Mouse (Mus musculus) G1E (cell line): ENCODE measurements around the gene Stpg2. TPM values are rescaled to one million over a fixed set of nuclear protein-coding genes. Genes with fewer than 3 reads are reported as not detected.

ENCODE experiments used
- ATAC-seq: 2 replicates; pipeline ENCODE4 v1.8.0; 2016; ENCODE audit warnings: mild to moderate bottlenecking; ENCODE audit not compliant: insufficient number of reproducible peaks, poor library complexity, low FRiP score, severe bottlenecking; ENCODE audit errors: extremely low read depth
- DNase-seq: peaks from one replicate; pipeline ENCODE4 v3.0.0; 2012; ENCODE audit warnings: low spot score
- H3K27me3 ChIP-seq: 2 replicates; pipeline ENCODE4 v1.6.1; 2012; ENCODE audit warnings: mild to moderate bottlenecking, low read length, inconsistent platforms; ENCODE audit not compliant: insufficient read depth
- H3K36me3 ChIP-seq: replicated peaks from 2 replicates; pipeline ENCODE3; 2012; ENCODE audit warnings: mild to moderate bottlenecking, inconsistent platforms
- H3K4me1 ChIP-seq: 2 replicates; pipeline ENCODE4 v1.6.1; 2012; ENCODE audit warnings: low read depth, low read length, inconsistent platforms, mixed read lengths; ENCODE audit not compliant: insufficient read depth
- H3K4me3 ChIP-seq: 2 replicates; pipeline ENCODE4 v1.5.1; 2012; ENCODE audit warnings: low read depth, mild to moderate bottlenecking, inconsistent platforms, low read length, moderate library complexity, mixed read lengths
- H3K9me3 ChIP-seq: replicated peaks from 2 replicates; pipeline ENCODE4 v1.6.1; 2012; ENCODE audit warnings: inconsistent platforms
- CTCF ChIP-seq: IDR thresholded peaks from 2 replicates; pipeline ENCODE4 v1.5.1; 2012; ENCODE audit warnings: low read depth, low read length, inconsistent platforms, mixed read lengths
- GATA1 ChIP-seq: IDR thresholded peaks from 2 replicates; pipeline ENCODE4 v1.6.1; 2012; ENCODE audit warnings: borderline replicate concordance, low read length, inconsistent platforms, mixed read lengths
- GATA2 ChIP-seq: IDR thresholded peaks from 2 replicates; pipeline ENCODE4 v1.6.1; 2012; ENCODE audit warnings: low read depth, low read length, inconsistent platforms, borderline replicate concordance
- POLR2AphosphoS5 ChIP-seq: IDR thresholded peaks from 2 replicates; pipeline ENCODE4 v1.6.1; 2012; ENCODE audit warnings: low read depth, low read length, inconsistent platforms; ENCODE audit not compliant: insufficient replicate concordance
- TAL1 ChIP-seq: conservative IDR thresholded peaks from 2 replicates; pipeline ENCODE4 v1.6.1; 2012; ENCODE audit warnings: low read depth, low read length, inconsistent platforms, mixed read lengths
- polyA plus RNA-seq: library from polyadenylated mRNA; stranded (reverse); fragments of >175 nt; gene quantifications from 2 replicates; pipeline ENCODE4 v1.2.3, GENCODE M21; 2012
- total RNA-seq, 2 experiments: library from RNA; stranded (forward) in 1 of 2; stranded (reverse) in 1 of 2; fragments of 200-1000 nt in 1 of 2; fragments of >200 nt in 1 of 2; fragmentation: Nextera tagmentation in 1 of 2; gene quantifications; 2 replicates each; pipeline ENCODE4 v1.2.3; 2014 to 2017

The Stpg2 gene
- total and polyA plus RNA-seq, 3 experiments = not detected

GRCm38 (mm10) chr3:139397077-139397865 lies 191.8 kb downstream of the Stpg2 start:
- Histone ChIP-seq H3K9me3 (no peaks in the 10 kb centered on the region), H3K27me3 (no peaks in the 10 kb centered on the region), H3K36me3 (no peaks in the 10 kb centered on the region), H3K4me1 (no peaks in the 10 kb centered on the region), H3K4me3 (no peak overlapping the region)
- DNase-seq (no peak), ATAC-seq (no peak)
- TF ChIP-seq CTCF (no peak), GATA1 (no peak), TAL1 (no peak), POLR2AphosphoS5 (no peak), GATA2 (no peak)

GRCm38 (mm10) chr3:139404673-139405072 lies 199.2 kb downstream of the Stpg2 start:
- Histone ChIP-seq H3K4me3 (no peak overlapping the region), H3K9me3 (no peaks in the 10 kb centered on the region), H3K4me1 (no peaks in the 10 kb centered on the region), H3K27me3 (no peaks in the 10 kb centered on the region), H3K36me3 (no peaks in the 10 kb centered on the region)
- DNase-seq (no peak), ATAC-seq (no peak)
- TF ChIP-seq GATA2 = no peak
- TF ChIP-seq GATA1 = no peak
- TF ChIP-seq CTCF = no peak
- TF ChIP-seq TAL1 = no peak
- TF ChIP-seq POLR2AphosphoS5 = no peak

GRCm38 (mm10) chr3:139419142-139419541 lies 213.6 kb downstream of the Stpg2 start:
- H3K4me3 ChIP-seq = no peak overlapping the region
- TF ChIP-seq TAL1 (no peak), CTCF (no peak), POLR2AphosphoS5 (no peak), GATA2 (no peak), GATA1 (no peak)
- no peaks in the 10 kb centered on the region; the same call in 1 of the 2 replicates for H3K27me3 ChIP-seq
- no peaks in the 10 kb centered on the region for H3K36me3 ChIP-seq
- no peaks in the 10 kb centered on the region for H3K4me1 ChIP-seq
- ATAC-seq = no peak
- DNase-seq = no peak
- H3K9me3 ChIP-seq = no peaks in the 10 kb centered on the region

- Histone ChIP-seq H3K4me3 (no peak overlapping the region), H3K36me3 (no peaks in the 10 kb centered on the region), H3K9me3 (no peaks in the 10 kb centered on the region), H3K27me3 (peaks cover 6% of the 10 kb centered on the region; the same call in 1 of the 2 replicates), H3K4me1 (no peaks in the 10 kb centered on the region)
- TF ChIP-seq POLR2AphosphoS5 = no peak
- no peak for ATAC-seq
- no peak for DNase-seq
Measured at GRCm38 (mm10) chr3:139442170-139442569, 236.7 kb downstream of the Stpg2 start.

GRCm38 (mm10) chr3:139495939-139496338 lies 290.4 kb downstream of the Stpg2 start:
- no peaks in the 10 kb centered on the region for H3K4me1 ChIP-seq
- H3K4me3 ChIP-seq = no peak overlapping the region
- DNase-seq = no peak
- no peaks in the 10 kb centered on the region for H3K36me3 ChIP-seq
- 0 out of 2 replicates have a peak, but pooled peaks cover 2% of the 10 kb centered on the region for H3K27me3 ChIP-seq
- TF ChIP-seq CTCF = no peak
- H3K9me3 ChIP-seq = no peaks in the 10 kb centered on the region
- ATAC-seq = no peak

- Histone ChIP-seq H3K4me1 (no peaks in the 10 kb centered on the region), H3K4me3 (no peak overlapping the region), H3K9me3 (no peaks in the 10 kb centered on the region), H3K36me3 (no peaks in the 10 kb centered on the region), H3K27me3 (0 out of 2 replicates have a peak, but pooled peaks cover 2% of the 10 kb centered on the region)
- no peak for TF ChIP-seq TAL1
- no peak for TF ChIP-seq GATA2
- TF ChIP-seq CTCF = no peak
- TF ChIP-seq POLR2AphosphoS5 = no peak
- TF ChIP-seq GATA1 = no peak
- ATAC-seq = no peak
- DNase-seq = no peak
Measured at GRCm38 (mm10) chr3:139502216-139502615, 296.7 kb downstream of the Stpg2 start.
